Mouse (Mus musculus) stomach, embryonic 15.5 days (tissue): Measurements from ENCODE around the gene Adra1b. TPM values are rescaled to one million over a fixed set of nuclear protein-coding genes. Genes with fewer than 3 reads are reported as not detected.
A peak's percentile ranks its signal among the peaks of the same experiment; 100 is the strongest.

Source experiments
- ATAC-seq: fragments of 200-750 bp; cut with Nextera tagmentation; 2 replicates; pipeline ENCODE4 v1.8.0; 2017; ENCODE audit warnings: low read depth, moderate number of reproducible peaks, moderate TSS enrichment; ENCODE audit not compliant: insufficient read depth, low FRiP score
- H3K27ac ChIP-seq: fragments of 300-500 bp; sonication (generic); 2 replicates; pipeline ENCODE4 v1.5.1; 2015; ENCODE audit warnings: mild to moderate bottlenecking, inconsistent platforms
- H3K27me3 ChIP-seq: fragments of 300-500 bp; sonication (generic); replicated peaks from 2 replicates; pipeline ENCODE4 v1.6.1; 2015; ENCODE audit warnings: inconsistent platforms
- H3K36me3 ChIP-seq: fragments of 300-500 bp; sonication (generic); 2 replicates; pipeline ENCODE4 v1.6.1; 2015; ENCODE audit warnings: inconsistent platforms
- H3K4me1 ChIP-seq: fragments of 300-500 bp; sonication (generic); 2 replicates; pipeline ENCODE4 v1.6.1; 2015; ENCODE audit warnings: inconsistent platforms
- H3K4me2 ChIP-seq: fragments of 300-500 bp; sonication (generic); 2 replicates; pipeline ENCODE4 v1.6.1; 2015; ENCODE audit warnings: mild to moderate bottlenecking, inconsistent platforms
- H3K4me3 ChIP-seq: fragments of 300-500 bp; sonication (generic); replicated peaks from 2 replicates; pipeline ENCODE4 v1.5.1; 2015; ENCODE audit warnings: inconsistent platforms
- H3K9ac ChIP-seq: fragments of 300-500 bp; sonication (generic); 2 replicates; pipeline ENCODE4 v1.6.1; 2015; ENCODE audit warnings: inconsistent platforms
- H3K9me3 ChIP-seq: fragments of 300-500 bp; sonication (generic); 2 replicates; pipeline ENCODE4 v1.6.1; 2016; ENCODE audit warnings: inconsistent platforms
- WGBS: fragments of 180-500 bp; shearing (Covaris S2); methylation state at CpG from one replicate; pipeline ENCODE4 v1.1.7; 2015; 5-methylcytosine and 5-hydroxymethylcytosine counted together
- polyA plus RNA-seq: library from polyadenylated mRNA; unstranded; fragments of >200 nt; fragmentation: Nextera tagmentation; extraction: Ambion mirVana; gene quantifications from 2 replicates; pipeline ENCODE4 v1.2.1, GENCODE M21; 2015

Gene Adra1b
- polyA plus RNA-seq, 1 experiment from 2014 or later: 0.54 TPM

DNA sequence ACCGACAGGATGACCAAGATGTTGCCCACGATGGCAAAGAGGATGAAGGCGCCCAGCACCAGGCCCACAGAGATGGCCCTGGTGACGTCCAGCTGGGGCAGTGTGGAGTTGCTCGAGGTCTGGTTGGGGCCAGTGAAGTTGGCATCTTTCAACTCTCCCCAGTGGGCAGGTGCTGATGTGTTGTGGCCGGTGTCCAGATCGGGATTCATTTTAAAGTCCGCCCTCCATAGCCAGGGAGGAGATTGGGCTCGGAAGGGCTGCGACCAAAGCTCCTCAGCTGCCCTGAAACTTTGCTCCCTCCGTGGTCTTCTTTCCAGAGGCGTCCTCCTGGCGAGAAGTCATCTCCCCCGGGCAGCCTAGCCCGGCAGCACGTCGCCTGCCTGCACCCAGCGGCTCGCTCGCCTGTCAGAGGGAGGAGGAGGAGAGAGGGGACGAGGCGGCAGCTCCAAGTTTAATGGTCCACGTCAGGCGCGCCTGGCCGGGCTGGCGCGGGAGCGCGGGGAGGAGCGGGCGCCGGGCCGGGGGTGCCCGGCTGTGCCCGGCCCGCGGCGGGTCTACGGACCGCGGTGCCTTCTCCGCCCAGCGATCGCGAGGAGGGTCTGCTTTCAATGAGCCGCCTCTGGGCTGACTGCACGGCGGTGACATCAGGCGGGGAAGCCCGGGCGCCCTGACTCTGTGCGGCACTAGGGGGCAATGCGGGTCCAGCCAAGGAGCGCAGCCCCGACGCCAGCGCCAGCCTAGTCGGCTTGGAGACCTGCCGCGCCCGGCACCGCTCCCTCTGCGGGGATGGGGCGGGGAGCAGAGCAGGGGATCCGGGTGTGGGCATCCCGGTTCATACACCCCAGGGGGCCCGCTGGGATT, 64.9 kb downstream of the Adra1b start:
- Histone ChIP-seq H3K4me1 (peaks cover 10% of the 10 kb centered on the region; the same call in 1 of the 2 replicates), H3K9ac (peak overlapping the region; percentile 22), H3K27ac (no peak overlapping the region), H3K36me3 (no peaks in the 10 kb centered on the region), H3K27me3 (peaks cover 21% of the 10 kb centered on the region), H3K9me3 (no peaks in the 10 kb centered on the region), H3K4me2 (peak overlapping the region; percentile 93), H3K4me3 (peak overlapping the region; percentile 59)
- ATAC-seq: peak; percentile 92
- 5% methylated on average over 62 of the region's 68 CpGs for whole genome bisulfite sequencing

DNA sequence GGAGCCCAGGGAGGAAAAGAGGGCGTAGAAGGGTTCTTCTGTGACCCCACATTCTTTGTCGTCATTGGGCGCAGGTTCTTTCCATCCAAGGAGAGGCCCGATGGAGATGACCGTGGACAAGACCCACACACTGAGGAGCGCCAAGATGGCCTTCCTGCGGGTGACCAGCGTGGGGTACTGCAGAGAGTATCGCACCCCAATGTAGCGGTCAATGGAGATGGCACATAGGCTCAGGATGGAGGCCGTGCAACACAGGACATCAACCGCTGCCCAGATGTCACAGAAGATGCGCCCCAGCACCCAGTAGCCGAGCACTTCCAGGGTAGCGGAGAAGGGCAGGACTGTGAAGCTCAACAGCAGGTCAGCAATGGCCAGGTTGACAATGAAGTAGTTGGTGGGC, 65.6 kb downstream of the Adra1b start:
- 92% methylated on average over 15 of the region's 15 CpGs for WGBS
- no peak for ATAC-seq
- H3K4me2 ChIP-seq: peak overlapping the region; percentile 93; the same call in 1 of the 2 replicates

DNA sequence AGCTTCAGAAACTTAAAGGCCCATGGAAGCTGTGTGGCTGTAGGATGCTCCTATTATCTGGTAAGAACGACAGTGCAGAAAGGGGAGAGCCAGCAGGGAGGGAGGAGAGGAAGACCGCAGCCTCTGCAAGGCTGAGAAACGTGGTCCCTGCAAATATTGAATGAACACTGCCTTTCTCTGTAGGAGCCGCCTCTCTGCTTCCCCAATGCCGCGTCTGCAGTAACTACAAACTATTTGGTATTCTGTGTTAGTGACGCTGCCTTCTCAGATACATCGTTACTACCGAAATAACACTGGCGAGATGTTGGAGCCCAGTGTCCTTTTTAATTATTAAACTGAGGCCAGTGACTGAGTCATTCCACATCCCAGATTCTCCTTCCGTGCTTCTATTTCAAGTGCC, 66.5 kb downstream of the Adra1b start:
- 62% methylated on average over 11 of the region's 11 CpGs for WGBS
- H3K27me3 ChIP-seq: peaks cover 21% of the 10 kb centered on the region
- H3K36me3 ChIP-seq: no peaks in the 10 kb centered on the region
- H3K4me3 ChIP-seq: no peak overlapping the region
- peaks cover 10% of the 10 kb centered on the region; the same call in 1 of the 2 replicates for H3K4me1 ChIP-seq
- H3K27ac ChIP-seq: no peak overlapping the region
- ATAC-seq: no peak
- no peak overlapping the region for H3K9ac ChIP-seq
- H3K9me3 ChIP-seq: no peaks in the 10 kb centered on the region
- no peak overlapping the region for H3K4me2 ChIP-seq

More for the DNA sequence above, 65.6 kb downstream of the Adra1b start:
- peaks cover 10% of the 10 kb centered on the region; the same call in 1 of the 2 replicates for H3K4me1 ChIP-seq
- H3K27ac ChIP-seq: no peak overlapping the region
- no peaks in the 10 kb centered on the region for H3K36me3 ChIP-seq
- H3K4me3 ChIP-seq: no peak overlapping the region; the same call in 1 of the 2 replicates
- H3K9ac ChIP-seq: no peak overlapping the region
- peaks cover 21% of the 10 kb centered on the region for H3K27me3 ChIP-seq
- no peaks in the 10 kb centered on the region for H3K9me3 ChIP-seq

- no peak overlapping the region for H3K9ac ChIP-seq
- no peak overlapping the region for H3K4me2 ChIP-seq
- 71% methylated on average over 4 of the region's 4 CpGs for WGBS
- H3K9me3 ChIP-seq: no peaks in the 10 kb centered on the region
- no peak overlapping the region for H3K27ac ChIP-seq
- peaks cover 14% of the 10 kb centered on the region for H3K27me3 ChIP-seq
- ATAC-seq: no peak
- H3K4me3 ChIP-seq: no peak overlapping the region
- peaks cover 8% of the 10 kb centered on the region; the same call in 1 of the 2 replicates for H3K4me1 ChIP-seq
- H3K36me3 ChIP-seq: no peaks in the 10 kb centered on the region
Observed at GRCm38 (mm10) chr11:43831530-43831929, 69.5 kb downstream of the Adra1b start.

- H3K36me3 ChIP-seq: no peaks in the 10 kb centered on the region
- no peak overlapping the region for H3K4me2 ChIP-seq
- no peaks in the 10 kb centered on the region for H3K4me1 ChIP-seq
- no peak overlapping the region for H3K4me3 ChIP-seq
- ATAC-seq: no peak
- 90% methylated on average over 4 of the region's 4 CpGs for WGBS
- no peak overlapping the region for H3K9ac ChIP-seq
- H3K27ac ChIP-seq: no peak overlapping the region
- no peaks in the 10 kb centered on the region for H3K9me3 ChIP-seq
- no peaks in the 10 kb centered on the region for H3K27me3 ChIP-seq
Observed at GRCm38 (mm10) chr11:43826769-43827168, 74.2 kb downstream of the Adra1b start.

- ATAC-seq: no peak
- Histone ChIP-seq H3K9ac (no peak overlapping the region), H3K4me2 (no peak overlapping the region), H3K4me3 (no peak overlapping the region), H3K27me3 (no peaks in the 10 kb centered on the region), H3K27ac (no peak overlapping the region), H3K9me3 (no peaks in the 10 kb centered on the region), H3K36me3 (no peaks in the 10 kb centered on the region), H3K4me1 (no peaks in the 10 kb centered on the region)
- 49% methylated on average over 5 of the region's 5 CpGs for WGBS
Observed at GRCm38 (mm10) chr11:43823349-43823748, 77.7 kb downstream of the Adra1b start.

DNA sequence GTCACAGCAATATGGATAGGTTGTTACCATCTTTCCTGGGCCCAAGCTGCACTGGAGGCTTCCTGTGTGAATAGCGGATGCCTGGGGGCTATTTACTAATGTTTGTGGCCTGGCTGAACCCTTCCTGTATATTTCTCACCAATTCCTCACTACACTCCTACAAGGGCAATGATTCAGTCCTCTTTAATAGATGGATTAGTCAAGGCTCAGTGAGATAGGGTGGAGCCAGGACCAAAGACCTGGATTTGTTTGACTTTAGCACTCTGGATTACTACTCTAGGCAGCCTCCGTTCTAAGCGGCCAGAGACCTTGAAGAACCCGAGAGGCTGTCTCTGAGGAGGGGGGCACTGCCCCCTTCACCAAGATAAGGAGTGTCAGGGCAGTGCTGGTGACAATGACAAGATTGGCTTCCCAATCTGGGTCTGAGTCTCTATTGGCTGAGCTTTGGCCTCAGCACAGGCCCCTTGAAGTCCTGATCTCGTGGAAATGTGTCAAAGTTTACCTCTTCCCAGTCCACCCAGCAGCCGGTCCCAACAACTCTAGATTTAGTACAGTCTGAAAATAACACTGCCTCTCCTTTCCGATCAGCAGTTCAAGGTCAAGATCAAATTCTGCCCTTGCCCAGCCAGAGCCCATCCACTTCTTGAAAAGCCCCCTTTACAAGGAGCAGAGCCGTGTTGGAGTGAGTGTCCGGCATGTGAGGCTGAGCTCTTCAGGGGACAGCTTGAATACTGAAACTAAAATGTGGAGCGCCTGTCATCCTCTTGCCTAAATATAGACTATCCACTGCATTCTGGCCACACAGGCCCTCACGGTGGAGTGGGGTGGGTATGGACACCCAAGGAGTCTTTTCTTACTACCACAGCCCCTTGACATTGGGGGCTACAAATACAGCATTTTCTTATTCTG, 80.2 kb downstream of the Adra1b start:
- no peak for ATAC-seq
- Histone ChIP-seq H3K27me3 (no peaks in the 10 kb centered on the region), H3K36me3 (no peaks in the 10 kb centered on the region), H3K4me3 (no peak overlapping the region), H3K9ac (no peak overlapping the region), H3K4me1 (no peaks in the 10 kb centered on the region), H3K27ac (no peak overlapping the region), H3K9me3 (no peaks in the 10 kb centered on the region), H3K4me2 (no peak overlapping the region)
- 70% methylated on average over 11 of the region's 11 CpGs for WGBS

- no peak for ATAC-seq
- Histone ChIP-seq H3K9ac (no peak overlapping the region), H3K4me2 (no peak overlapping the region), H3K4me3 (no peak overlapping the region), H3K36me3 (no peaks in the 10 kb centered on the region), H3K27me3 (no peaks in the 10 kb centered on the region), H3K4me1 (no peaks in the 10 kb centered on the region), H3K9me3 (no peaks in the 10 kb centered on the region), H3K27ac (no peak overlapping the region)
- WGBS: 66% methylated on average over 9 of the region's 9 CpGs
Observed at GRCm38 (mm10) chr11:43817368-43817923, 83.6 kb downstream of the Adra1b start.

DNA sequence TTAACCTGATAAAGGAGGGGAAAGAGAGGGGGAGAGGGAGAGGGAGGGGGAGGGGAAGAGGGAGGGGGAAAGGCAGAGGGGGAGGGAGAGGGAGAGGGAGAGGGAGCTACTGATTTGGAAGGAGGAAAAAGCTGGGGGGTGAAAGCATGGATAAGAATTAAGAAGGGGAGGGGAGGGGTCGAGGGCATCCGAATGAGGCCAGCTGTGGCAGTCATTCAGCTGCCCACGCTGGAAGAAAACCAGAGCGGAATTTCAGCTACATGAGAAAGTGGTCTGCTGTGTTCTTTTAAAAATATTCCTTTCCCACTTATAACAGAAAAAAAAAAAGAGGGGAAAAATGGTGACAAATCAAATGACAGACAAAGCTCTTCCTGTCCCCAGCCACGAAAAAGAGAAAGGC, 88.5 kb downstream of the Adra1b start:
- Histone ChIP-seq H3K36me3 (no peaks in the 10 kb centered on the region), H3K9ac (no peak overlapping the region), H3K4me3 (no peak overlapping the region), H3K9me3 (no peaks in the 10 kb centered on the region), H3K4me2 (no peak overlapping the region), H3K27ac (no peak overlapping the region), H3K4me1 (no peaks in the 10 kb centered on the region), H3K27me3 (no peaks in the 10 kb centered on the region)
- WGBS: 45% methylated on average over 5 of the region's 5 CpGs
- no peak for ATAC-seq

DNA sequence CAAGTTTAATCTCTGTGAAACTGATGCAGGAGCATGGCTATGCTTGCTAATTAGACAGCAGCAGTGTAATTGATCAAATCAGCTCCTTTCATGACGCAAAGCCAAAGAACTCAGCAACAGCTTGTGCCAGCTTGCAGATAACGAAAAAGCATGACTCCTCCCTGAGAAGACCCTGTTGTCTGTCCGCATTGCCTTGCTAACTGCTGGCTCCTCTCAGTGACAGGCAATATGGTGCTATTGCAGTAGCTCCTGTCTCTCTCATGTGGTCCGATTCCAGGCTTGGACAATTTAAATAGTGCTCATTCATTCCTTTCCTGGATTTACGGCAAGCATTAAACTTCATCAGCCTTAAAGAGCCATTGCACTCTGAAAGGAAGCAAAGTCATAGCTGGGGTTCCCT, 93.3 kb downstream of the Adra1b start:
- Histone ChIP-seq H3K36me3 (no peaks in the 10 kb centered on the region), H3K27me3 (no peaks in the 10 kb centered on the region), H3K9ac (no peak overlapping the region), H3K4me2 (no peak overlapping the region), H3K9me3 (no peaks in the 10 kb centered on the region), H3K27ac (no peak overlapping the region), H3K4me1 (no peaks in the 10 kb centered on the region), H3K4me3 (no peak overlapping the region)
- no peak for ATAC-seq
- WGBS: 70% methylated on average over 5 of the region's 5 CpGs

GRCm38 (mm10) chr11:43795992-43796391, 105.0 kb downstream of the Adra1b start:
- 55% methylated on average over 8 of the region's 8 CpGs for WGBS
- Histone ChIP-seq H3K9ac (no peak overlapping the region), H3K36me3 (no peaks in the 10 kb centered on the region), H3K27me3 (no peaks in the 10 kb centered on the region), H3K4me1 (no peaks in the 10 kb centered on the region), H3K4me2 (no peak overlapping the region), H3K27ac (no peak overlapping the region), H3K9me3 (no peaks in the 10 kb centered on the region), H3K4me3 (no peak overlapping the region)
- no peak for ATAC-seq
